Mouse (Mus musculus): ENCODE results near the gene Ugt1a8.
"Not testable (repeated sequence)": the region's sequence is repeated elsewhere in the genome, so short reads cannot be mapped to it uniquely, and the experiment has no call there.

Gene Ugt1a8

GRCm38 (mm10) chr1:88109604-88110003 lies 22.0 kb downstream of the Ugt1a8 start:
- not testable (repeated sequence) for DNase-seq

DNA sequence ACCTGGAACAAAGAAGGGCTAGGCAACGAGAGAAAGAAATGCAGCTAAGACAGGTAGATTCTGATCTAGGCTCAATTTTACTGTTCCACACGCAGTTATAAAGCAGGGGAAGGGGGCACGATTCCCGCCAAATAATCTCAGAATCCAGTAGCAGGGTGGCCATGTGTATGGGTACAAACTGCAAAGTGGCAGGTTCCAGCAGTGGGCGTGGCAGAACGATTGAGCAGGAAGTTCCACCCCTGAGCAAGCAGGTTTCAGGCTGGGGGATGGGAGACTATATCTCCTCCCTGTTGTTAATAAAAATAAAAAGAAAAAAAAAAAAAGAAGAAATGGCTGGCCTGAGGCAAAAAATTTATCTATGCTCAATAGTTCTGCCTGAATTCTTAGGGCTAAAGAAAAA lies 25.2 kb downstream of the Ugt1a8 start:
- DNase-seq, result not testable (repeated sequence)

DNA sequence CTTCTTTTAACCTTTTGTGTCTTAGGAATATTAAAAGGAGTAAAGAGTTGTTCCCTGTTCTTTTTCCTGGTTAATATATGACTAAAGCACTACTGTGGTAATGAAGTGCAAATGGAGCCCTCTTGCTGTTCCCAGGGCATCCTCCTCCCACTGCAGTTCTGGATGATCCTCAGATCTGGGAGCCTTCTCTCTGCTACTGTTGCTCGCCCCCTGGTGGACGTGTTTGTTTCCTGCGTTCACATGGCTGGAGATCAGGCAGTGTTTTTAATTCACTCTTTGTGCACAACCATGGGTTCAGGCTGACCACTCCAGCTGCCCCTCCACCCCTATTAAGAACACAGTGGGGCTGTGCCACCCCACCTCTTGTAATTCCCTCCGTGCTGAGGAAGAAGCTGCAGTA lies 32.9 kb downstream of the Ugt1a8 start:
- DNase-seq, result not testable (repeated sequence)

- peak; percentile 54 for DNase-seq
These were observed 33.9 kb downstream of the Ugt1a8 start for GRCm38 (mm10) chr1:88121521-88121920.

GRCm38 (mm10) chr1:88125827-88126360 lies 38.3 kb downstream of the Ugt1a8 start:
- not testable (repeated sequence) for DNase-seq

- not testable (repeated sequence) for DNase-seq
These were observed 41.5 kb downstream of the Ugt1a8 start for GRCm38 (mm10) chr1:88129091-88129490.

DNA sequence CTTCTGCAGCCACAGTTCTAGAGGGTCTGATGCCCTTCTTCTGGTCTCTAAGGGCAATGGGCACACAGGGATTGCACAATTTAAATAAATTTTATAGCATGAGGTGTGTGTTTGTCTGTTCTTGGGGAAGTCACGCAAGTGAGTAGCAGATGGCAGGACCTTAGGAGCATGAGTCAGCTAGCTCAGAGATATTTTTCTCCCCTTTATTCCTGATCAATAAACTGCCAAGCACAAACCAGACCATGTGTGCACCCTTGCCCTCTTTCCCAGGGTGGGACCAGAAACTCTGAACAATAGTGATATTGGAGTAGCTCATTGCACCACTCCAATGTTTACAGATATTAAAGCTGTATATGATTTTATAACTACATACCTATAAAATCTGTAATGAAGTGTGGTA lies 42.6 kb downstream of the Ugt1a8 start:
- not testable (repeated sequence) for DNase-seq

DNA sequence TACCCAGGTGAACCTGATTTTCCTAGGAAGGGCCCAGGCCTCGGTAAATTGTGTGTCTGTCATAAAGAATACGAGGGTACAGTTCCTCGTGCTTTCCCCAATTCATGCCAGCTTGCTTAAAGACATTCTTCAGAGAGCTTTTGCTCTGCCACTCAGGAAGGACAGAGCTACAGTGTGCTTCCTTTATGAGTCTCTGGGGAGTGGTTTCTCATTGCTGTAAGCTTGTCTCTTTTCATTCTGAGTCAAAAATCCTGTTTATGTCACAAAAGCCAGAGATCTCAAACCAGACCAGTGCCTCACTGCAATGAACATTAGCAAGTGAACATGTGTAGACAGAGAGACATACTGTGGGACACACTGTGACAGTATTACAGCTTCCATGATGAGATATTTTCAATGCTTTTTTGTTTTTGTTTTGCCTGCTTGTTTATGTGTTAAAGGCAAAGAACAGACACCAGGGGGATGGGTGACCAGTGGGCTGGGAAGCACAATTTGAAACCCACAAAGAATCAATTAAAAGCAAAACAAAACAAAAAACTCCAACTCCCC lies 46.4 kb downstream of the Ugt1a8 start:
- DNase-seq, result no peak

DNA sequence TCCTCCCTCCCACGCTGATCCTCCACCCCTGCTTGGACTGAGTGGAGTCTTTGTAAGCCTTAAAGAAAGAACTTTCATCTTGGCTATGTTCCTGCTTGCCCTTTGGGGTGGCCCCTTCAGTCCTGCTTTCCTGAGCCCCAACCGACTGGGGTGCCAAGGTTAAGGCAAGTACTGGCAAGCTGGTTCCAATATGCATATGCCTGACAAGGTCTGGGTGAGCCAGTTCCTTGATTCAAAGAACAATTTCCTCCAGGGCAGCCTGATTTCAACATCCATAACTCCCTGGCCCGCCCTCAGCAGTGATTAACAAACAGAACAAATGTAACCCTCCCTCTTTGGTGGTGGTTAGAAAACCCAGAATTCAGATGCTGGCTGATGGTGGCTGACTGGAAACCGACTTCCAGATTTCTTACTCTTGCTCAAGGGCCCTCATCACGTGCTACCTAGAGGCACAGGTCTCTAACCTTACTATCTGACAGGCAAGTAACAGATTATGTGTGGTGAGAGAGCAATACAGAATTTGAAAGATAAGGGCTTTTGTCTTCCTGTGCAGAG lies 46.9 kb downstream of the Ugt1a8 start, which contains the start of gene Ugt1a6a:
Ugt1a6a (plus strand) TSS at position 353 of the 555 bp plus-strand sequence.
- peak; percentile 41 for DNase-seq

GRCm38 (mm10) chr1:88135229-88135904 lies 47.8 kb downstream of the Ugt1a8 start:
- not testable (repeated sequence) for DNase-seq

DNA sequence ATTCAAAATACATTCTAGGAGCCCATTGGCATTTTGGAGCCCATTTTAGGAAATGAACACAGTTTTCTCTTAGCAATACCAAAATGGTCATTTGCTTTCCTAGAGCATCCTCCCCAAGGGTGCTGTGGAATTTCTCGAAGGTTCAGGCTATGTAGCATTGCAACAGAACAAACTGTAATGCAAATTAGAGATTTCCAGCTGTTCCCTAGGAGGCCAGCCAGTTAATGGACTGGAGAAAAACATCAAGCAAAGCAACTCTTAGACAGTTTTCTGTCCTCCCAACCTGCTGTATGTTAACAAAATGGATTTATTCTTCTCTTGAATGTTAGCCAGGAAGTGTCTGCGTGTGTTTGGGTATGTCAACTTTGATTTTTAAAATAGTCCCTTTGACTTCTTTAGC lies 49.0 kb downstream of the Ugt1a8 start:
- DNase-seq, result no peak

DNA sequence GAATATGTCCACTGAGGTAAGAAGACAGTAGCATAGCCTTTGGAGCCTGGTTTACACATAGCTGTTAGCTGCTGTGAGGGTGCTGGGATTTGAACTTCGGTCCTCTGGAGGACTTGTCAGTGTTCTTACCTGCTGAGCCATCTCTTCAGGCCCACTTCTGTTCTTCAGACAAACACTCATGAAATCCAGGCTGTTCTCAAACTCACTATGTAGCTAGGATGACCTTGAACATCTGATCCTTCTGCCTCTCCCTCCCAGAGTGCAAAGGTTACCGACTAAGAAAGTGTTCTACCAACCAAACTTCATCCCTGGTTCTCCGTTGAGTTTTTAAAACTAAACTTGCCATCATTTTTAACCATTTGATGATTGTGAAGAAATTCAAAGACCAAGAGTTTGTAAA lies 49.7 kb downstream of the Ugt1a8 start:
- DNase-seq, result no peak

- DNase-seq, result no peak
These were observed 50.5 kb downstream of the Ugt1a8 start for GRCm38 (mm10) chr1:88138145-88138544.

- DNase-seq, result peak; percentile 65
These were observed 52.9 kb downstream of the Ugt1a8 start for GRCm38 (mm10) chr1:88140492-88140891.

DNA sequence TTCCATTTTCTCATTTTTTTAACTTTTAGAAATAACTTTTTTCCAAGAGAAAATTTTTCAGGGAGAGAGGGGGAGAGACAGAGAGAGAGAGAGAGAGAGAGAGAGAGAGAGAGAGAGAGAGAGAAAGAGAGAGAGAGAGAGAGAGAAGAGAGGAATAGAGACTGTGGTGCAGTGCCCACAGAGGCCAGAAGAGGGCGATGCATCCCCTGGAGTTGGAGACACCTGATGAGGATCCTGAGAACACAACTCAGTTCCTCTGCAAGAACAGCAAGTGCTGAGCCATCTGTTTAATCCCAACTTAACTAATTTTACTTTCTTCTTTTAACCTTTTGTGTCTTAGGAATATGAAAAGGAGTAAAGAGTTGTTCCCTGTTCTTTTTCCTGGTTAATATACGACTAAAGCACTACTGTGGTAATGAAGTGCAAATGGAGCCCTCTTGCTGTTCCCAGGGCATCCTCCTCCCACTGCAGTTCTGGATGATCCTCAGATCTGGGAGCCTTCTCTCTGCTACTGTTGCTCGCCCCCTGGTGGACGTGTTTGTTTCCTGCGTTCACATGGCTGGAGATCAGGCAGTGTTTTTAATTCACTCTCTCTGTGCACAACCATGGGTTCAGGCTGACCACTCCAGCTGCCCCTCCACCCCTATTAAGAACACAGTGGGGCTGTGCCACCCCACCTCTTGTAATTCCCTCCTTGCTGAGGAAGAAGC lies 56.5 kb downstream of the Ugt1a8 start:
- DNase-seq, result peak; percentile 50

DNA sequence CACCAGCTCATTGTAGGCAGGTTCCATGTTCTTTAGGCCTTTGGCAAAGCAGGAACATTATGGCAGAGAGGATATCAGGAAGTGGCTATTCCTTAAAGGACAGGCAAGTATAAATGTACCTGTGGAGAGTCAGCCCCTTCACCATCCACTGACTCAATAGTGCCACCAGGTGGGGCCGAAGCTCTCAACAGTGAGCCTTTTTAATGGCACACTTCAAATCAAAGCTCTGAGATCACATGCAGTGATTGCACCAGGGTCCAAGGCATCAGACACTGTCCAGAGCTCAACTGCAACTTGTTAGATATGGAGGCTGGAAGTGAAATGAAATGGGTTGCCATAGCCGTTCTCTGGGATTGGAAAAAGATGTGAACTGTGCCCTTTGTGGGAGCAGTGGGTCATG lies 57.7 kb downstream of the Ugt1a8 start:
- not testable (repeated sequence) for DNase-seq

GRCm38 (mm10) chr1:88150133-88150532 lies 62.5 kb downstream of the Ugt1a8 start:
- DNase-seq, result not testable (repeated sequence)

DNA sequence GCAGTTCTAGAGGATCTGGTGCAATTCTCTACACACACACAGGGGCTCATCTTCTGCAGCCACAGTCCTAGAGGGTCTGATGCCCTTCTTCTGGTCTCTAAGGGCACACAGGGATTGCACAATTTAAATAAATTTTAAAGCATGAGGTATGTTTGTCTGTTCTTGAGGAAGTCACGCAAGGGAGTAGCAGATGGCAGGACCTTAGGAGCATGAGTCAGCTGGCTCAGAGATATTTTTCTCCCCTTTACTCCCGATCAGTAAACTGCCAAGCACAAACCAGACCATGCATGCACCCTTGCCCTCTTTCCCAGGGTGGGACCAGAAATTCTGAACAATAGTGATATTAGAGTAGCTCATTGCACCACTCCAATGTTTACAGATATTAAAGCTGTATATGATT lies 70.8 kb downstream of the Ugt1a8 start:
- DNase-seq, result no peak

- no peak for DNase-seq
These were observed 78.1 kb downstream of the Ugt1a8 start, which contains the start of gene Ugt1a5 for GRCm38 (mm10) chr1:88165711-88166110. Ugt1a5 (plus strand) TSS chr1:88166012.

- not testable (repeated sequence) for DNase-seq
These were observed 84.6 kb downstream of the Ugt1a8 start for GRCm38 (mm10) chr1:88172190-88172589.

- DNase-seq, result peak; percentile 29
These were observed 92.0 kb downstream of the Ugt1a8 start for GRCm38 (mm10) chr1:88179657-88180056.

DNA sequence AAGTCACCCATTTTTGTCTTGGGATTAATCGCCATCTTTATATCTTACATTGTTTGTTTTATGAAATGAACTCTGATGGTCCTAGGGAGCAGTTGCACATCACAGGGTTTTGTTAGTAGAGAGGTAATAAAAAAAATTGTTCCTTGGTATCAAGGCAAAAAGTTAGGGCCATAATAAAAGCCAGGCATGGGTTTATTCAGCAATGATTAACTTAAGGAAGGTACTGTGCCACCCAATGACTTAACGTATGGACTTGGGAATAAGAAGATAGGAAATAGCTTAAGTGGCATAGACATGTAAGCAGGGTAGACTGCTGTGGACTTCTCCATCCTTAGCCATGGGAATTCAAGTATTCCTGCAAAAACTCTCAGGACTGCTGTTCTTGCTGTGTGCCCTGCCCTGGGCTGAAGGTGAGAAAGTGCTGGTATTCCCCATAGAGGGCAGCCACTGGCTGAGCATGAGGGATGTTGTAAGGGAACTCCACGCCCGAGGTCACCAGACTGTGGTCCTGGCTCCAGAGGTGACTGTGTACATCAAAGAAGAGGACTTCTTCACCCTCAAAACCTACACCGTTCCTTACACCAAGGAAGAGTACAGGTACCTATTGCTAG lies 98.8 kb downstream of the Ugt1a8 start:
- DNase-seq, result no peak

GRCm38 (mm10) chr1:88192136-88192535 lies 104.5 kb downstream of the Ugt1a8 start:
- no peak for DNase-seq
